Mouse (Mus musculus): ENCODE measurements at regions not wholly inside any gene's neighbourhood (a gene's known extent, or its start where the extent isn't known, plus 50 kb on each side); places are given as distances from the start of the nearest gene placed in this dataset.

DNA sequence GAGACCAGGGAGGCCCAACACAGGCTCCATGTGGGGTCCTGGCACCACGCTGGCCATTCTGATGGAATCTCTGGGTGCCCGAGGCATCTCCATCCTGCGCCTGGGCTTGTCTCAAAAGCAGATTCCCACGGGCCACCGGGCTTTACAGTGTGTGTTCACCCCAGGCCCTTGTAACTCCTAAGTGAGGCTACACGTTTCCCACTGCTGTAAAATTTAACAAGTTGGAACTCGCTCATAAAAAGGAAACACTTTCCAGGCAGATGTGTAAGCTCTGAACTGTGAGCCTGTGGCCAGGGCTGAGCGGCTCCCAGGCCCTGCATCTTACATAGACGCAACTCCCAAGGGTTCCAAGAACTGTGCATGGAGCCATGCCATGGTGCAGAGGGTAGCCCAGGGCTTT is 296.3 kb upstream of the Rtl1 start:
- TF ChIP-seq TBP (conservative IDR thresholded peaks at IDR 0.05; ENCODE audit: low read depth, low read length): no peak
- TF ChIP-seq SMC3 (IDR thresholded peaks at IDR 0.05; ENCODE audit: low read depth, low read length): no peak
- no peak for TF ChIP-seq GABPA (IDR thresholded peaks at IDR 0.05; ENCODE audit: insufficient replicate concordance, low read depth, low read length)
- no peak for TF ChIP-seq EP300 (IDR thresholded peaks at IDR 0.05; ENCODE audit: low read length)
- no peak for TF ChIP-seq CTCF (conservative IDR thresholded peaks at IDR 0.05 in 1 of 2, IDR thresholded peaks at IDR 0.05 in 1 of 2; ENCODE audit: low read depth in 2 of 2, low read length in 2 of 2)
- no peak for TF ChIP-seq SIN3A (IDR thresholded peaks at IDR 0.05; ENCODE audit: low read length)
- TF ChIP-seq ZC3H11A (IDR thresholded peaks at IDR 0.05; ENCODE audit: low read depth, low read length): no peak
- no peak for TF ChIP-seq RAD21 (IDR thresholded peaks at IDR 0.05; ENCODE audit: low read depth, low read length)
- no peak for TF ChIP-seq ZKSCAN1 (IDR thresholded peaks at IDR 0.05; ENCODE audit: borderline replicate concordance, low read depth, low read length)
- no peak for TF ChIP-seq POLR2A (IDR thresholded peaks at IDR 0.05; ENCODE audit: low read depth, low read length)
- TF ChIP-seq E2F4 (IDR thresholded peaks at IDR 0.05; ENCODE audit: insufficient replicate concordance, low read depth, low read length): no peak
- no peak for TF ChIP-seq MAZ (IDR thresholded peaks at IDR 0.05; ENCODE audit: low read depth, low read length)

Measured in CH12.LX (cell line).